Mouse (Mus musculus) liver (tissue): Measurements from ENCODE around the gene Gria4.
A peak's percentile ranks its signal among the peaks of the same experiment; 100 is the strongest.
"Not testable (repeated sequence)": the region's sequence is repeated elsewhere in the genome, so short reads cannot be mapped to it uniquely, and the experiment has no call there.

Source experiments
- DNase-seq: peaks from one replicate; pipeline ENCODE4 v3.0.0-alpha.2; 2020; ENCODE audit warnings: mixed read lengths

Gene Gria4

DNA sequence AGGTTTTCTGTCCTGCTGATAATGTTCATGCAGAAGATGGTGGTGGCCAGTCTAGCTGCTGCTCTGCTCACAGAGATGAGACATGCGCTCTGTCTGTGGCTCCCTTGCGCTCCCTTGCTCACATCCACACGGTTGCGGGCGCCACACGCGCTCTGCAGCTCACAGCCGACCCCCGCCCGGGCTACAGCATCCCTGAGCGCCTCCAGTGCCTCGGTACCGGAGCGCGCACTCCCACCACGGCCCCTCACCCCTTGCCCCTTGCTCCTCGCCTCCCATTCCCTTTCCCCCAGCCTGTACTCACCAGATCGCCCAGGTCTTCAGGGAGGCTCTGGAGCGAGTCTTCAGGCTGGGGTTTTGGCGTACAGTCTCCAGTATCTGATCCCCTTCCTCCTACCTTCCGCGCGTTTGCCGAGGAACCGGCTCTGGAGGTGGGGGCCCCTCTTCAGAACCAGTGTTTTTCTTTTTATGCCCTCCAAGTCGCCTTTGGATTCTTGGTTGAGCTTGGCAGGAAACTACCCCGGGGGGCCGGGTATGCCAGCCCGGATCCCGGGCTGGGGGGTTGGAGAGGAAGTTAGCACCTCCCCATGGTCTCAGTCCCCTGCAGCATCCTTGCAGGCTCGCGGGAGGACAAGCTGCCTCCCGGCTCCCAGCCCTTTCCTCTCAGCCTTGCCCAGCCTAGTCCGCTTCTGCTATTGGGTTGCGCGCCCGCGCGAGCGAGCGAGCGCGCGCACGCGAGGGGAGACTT, at the start of gene Gria4:
Gene Gria4, minus strand, starts transcription at position 691 of the 745 bp plus-strand sequence.
- peak; percentile 29 for DNase-seq

DNA sequence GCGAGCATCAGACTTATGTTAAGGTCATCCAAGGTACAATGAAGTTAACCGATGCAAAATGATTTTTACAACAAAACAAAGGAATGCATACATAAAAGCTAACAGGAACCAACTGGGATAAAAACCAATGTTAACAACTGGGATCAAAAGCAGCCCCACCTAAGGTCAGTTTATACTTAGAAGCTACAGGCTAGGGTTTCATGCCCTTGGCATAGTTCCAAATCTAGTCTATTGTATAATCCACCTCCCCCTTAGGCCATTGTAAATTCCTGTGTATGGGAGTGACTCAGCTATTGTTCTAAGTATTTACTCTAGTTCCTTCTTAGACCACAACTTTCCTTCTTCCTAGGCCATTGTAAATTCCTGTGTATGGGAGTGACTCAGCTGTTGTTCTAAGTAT, 14.9 kb upstream of the Gria4 start:
- not testable (repeated sequence) for DNase-seq

DNA sequence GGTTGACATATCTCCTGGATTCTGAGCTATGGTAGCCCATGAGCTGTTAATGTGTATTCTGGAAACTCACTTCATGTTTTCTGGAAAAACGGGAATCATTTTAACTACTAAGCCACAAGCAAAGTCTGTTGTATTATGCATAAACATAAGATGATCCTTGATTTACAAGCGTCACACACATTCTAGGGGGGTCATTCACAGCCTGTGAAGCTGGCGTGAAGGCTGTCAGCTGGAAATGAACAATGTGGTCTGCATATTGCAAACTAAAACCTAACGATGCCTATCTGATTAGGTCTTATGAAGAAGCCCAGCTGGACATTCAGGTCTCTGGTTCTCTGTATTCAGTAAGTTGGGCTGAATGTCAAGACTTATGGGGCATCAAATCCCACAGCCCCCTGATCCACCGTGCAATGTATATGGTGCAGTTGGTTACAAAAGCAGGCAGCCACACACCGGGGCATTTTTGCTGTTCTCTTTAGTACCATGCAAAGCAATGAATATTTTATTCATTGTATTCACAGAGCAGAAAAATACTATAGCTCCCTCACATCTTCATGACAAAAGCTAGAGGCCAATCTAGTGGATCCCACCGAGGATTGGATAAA, 7.2 kb upstream of the Gria4 start:
- DNase-seq: no peak

DNA sequence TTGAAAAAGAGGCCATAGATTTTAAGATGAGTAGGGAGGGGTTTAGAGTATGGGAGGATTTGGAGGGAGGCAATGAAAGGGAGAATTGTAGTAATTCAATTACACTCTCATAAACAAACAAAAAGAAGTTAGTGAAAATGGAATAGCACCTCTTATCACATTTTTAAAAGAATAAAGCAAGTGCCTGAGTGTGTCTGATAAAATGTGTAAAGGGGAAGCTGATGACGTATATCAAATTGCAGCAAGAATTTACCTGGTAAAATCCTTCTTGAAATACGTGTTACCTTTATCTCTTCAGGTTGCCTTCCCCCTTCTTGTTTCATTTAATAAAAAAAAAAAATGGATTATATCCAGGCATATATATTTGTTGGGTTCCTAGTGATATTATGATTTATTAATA, 1.4 kb upstream of the Gria4 start:
- no peak for DNase-seq

DNA sequence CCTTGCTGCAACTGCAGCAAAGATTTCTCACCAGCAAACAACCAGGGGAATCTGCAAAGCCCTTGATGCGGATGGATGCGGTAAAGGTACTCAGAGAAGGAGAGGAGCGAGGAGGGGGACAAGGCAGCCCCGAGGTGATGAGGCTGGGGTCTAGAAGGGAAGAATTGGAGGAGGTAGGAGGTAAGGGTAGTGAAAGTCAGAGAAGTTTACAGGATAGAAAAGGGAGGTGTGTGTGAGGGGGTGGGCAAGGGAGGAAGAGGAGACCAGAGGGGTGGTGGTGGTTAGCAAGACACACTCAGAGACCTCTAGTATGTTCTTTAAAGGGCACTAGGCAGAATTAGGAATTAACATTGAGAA, 233 bp upstream of the Gria4 start:
- no peak for DNase-seq

DNA sequence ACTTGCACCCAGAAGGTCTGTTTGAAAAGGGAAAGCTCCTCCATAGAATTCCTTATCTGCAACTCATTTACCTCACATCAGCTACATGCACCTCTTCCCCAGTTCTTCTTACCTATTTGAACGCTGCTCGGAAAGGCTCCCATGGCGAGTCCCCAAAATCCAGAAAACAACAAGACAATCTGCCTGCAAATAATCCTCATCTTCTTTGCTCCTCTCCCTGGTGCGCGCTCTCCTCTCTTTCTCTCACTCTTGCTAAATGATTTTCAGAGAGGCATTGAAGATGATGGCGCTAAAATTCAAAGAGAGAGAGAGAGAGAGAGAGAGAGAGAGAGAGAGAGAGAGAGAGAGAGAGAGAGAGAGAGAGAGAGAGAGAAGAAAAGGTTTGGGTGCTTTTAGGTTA, 959 bp downstream of the Gria4 start:
- DNase-seq: no peak

DNA sequence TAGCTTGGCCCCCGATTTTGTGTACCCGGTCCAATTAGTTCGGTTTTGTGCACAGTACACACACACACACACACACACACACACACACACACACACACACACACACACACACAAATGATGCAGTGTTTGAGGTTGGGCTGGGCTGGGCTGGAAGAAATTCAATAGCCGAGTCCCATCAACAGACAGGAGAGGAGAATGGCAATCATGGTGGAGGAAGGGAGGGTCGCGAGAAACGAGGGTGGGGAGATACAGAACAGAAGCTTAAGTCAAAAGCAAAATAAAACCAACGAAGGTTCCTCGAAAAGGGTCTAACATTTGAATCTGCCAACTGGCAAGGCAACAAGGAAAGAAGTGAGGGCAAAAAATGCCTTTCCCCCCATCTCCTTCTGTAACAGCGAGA, 1.6 kb downstream of the Gria4 start:
- no peak for DNase-seq

DNA sequence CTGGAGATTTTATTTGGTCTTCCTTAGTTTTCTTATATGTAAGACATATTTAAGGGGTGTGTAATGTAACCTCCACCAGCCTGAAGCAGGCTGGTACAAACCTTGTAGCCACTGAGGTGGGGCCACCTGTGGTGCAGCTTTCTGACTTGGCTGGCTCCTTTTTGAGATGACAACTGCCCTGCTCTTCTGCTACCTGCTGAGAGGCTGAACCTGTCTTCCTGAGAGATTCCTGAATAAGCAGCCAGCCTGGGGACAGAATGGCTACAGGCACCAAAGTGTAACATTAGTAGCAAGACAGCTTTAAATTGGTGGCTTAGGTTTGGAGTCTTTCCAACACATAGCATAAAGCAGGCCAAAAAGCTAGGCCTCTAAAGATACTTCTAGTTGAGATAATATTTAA, 46.6 kb downstream of the Gria4 start:
- DNase-seq: not testable (repeated sequence)

DNA sequence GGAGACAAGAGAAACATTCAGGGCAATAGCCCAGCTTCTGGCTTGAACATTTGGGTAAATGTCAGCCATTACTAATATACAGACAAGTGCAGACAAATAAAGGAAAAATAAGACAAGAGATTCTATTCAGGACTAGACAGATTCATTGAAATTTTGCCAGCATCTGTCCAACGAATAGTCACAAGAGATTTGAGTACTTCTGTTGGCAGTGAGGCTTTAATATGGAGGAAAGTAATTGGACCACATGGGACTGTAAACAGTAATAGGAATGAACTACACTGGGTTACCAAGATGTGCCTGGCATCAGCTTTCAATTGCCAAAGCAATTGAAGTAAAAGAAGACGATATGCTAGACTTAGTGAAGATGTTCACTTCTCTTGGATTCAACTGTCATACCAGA, 81.9 kb downstream of the Gria4 start:
- no peak for DNase-seq

DNA sequence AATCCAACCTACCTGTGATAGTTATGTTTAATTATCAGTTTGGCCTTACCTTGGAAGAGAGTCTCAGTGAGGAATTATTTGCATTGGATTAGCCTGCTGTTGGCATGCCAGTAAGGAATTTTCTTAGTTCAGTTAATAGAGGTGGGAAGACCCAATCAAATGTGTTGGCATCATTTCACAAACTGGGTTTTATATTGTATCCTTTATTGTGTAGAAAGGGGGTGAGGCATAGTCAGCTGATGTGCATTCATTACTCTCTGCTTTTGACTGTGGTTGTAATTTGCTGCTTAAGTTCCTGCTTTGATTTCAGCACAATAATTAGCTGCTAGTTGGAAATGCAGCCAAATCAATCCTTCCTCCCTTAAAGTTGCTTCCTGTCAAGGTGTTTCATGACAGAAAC, 83.7 kb downstream of the Gria4 start:
- DNase-seq: no peak

DNA sequence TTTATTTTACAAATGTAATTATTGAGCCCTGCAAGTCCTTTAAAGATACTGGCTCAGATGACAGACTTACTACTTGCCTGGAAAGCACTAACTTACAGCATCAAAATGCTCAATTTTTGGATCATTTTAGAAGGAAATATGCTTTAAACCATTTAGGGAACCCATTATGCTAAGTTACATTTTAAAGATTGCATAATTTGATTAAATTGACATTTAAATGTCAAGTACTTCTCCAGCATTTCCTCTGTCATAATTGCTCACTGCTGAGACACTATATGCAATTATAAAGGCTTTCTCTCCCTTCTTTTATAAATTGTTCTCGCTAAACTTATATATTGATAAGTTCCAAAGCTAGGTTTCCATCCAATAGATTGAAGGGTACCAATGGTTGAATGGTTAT, 108.9 kb downstream of the Gria4 start:
- DNase-seq: no peak

DNA sequence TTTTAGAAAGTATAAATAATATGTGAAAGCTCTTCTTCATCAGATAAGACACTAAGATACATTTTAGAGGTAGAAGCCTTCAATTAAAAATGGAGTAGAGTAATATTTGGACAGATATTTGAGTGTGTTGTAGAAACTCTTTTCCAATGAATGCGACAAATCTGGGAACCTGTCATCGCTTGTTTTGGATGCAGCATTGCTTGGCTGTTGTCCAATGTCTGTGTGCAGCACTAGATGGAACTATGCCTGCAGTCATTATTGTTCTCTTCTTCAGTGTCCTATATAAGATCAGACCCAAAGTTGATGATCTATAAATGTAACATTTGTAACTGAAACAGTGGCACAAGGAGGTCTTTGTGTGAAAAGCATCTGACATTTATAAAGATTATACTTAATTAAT, 115.8 kb downstream of the Gria4 start:
- DNase-seq: no peak

DNA sequence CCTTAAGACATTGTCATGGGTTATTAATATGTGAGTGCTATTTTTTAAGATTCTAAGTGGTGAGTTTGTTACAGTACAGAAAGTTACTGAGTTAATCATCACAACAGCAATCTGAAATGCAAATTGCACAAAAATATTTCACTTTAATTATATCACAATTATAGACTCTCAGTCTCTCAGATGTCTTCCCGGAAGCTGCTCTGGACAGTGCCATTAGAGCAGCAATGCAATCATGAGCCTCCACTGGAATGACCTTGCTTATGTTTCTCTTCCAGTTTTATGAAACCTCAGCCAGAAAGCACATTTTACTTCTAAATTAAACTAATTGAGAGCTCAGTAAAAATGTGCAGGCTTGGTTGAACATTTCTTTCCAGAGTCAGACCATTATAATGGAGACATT, 116.9 kb downstream of the Gria4 start:
- no peak for DNase-seq

DNA sequence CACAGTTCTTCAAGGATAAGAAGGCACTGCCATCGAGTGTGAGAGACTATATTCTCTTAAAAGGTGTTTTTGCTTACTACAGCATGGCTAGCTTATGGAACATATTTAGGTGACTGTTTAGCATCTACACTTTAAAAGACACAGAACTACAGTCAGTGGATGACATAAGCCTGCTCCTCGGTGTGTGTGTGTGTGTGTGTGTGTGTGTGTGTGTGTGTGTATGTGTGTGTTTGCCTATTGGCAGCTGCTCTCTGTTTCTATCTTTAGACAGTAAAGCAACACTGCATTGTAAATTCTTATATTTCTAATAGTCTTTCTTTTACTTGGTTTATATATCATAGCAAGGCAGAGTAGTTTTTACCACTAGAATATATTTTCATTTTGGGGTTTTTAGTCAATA, 130.3 kb downstream of the Gria4 start:
- DNase-seq: no peak

DNA sequence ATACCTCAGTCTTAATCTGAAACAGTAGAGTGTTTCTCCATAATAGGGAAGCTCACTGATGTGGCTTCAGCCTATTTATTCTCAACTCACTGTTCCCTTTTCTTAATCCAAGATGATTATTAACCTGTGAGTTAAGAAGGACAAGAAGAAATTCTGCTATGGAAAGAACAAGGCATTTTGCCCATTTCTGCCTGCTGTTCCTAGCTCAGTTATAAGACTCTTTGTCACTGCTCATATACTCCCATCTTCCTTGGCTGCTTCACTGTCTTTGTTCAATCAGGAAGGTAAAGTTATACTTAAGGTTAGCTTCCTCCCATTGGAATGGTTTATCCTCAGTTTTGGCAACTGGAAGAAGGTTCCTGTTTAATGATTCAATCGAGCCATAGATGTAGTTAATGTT, 133.6 kb downstream of the Gria4 start:
- DNase-seq: no peak

DNA sequence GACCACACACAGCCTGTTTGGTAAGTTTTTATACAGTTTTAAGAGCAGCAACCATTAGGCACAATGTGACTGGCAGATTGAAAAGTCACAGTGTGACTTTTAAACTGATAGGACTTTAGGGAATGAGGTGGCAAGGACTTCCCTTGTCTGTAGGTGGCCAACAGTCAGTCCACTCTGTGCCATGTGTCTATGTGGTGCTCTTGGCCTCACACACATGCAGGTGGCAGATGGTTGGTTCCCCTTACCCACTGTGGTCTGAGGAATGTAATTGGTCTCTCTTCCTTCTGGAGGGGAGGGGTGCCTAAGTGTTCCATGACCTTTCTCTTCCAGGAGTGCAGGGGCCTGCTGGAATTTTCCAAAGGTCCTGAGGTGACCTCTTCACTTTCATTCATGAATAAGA, 137.1 kb downstream of the Gria4 start:
- no peak for DNase-seq

DNA sequence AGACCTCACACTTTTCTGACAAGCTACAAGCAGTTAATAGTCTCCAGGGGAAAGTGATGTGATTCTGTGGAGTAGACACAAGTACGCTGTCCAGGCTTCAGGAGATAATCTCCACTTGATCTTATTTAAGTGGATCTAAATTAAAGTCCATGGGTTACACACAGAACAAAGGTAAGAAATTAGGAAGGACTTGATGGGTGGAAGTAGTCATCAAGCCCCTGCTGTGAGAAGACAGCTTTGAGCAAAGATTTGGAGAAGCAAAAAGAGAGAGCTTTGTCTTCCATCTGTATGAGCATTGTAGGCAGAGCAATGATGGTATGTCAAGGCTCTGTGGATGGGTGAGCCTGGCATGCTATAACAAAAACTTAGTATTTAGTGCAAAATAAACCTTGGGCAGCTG, 141.7 kb downstream of the Gria4 start:
- DNase-seq: no peak

DNA sequence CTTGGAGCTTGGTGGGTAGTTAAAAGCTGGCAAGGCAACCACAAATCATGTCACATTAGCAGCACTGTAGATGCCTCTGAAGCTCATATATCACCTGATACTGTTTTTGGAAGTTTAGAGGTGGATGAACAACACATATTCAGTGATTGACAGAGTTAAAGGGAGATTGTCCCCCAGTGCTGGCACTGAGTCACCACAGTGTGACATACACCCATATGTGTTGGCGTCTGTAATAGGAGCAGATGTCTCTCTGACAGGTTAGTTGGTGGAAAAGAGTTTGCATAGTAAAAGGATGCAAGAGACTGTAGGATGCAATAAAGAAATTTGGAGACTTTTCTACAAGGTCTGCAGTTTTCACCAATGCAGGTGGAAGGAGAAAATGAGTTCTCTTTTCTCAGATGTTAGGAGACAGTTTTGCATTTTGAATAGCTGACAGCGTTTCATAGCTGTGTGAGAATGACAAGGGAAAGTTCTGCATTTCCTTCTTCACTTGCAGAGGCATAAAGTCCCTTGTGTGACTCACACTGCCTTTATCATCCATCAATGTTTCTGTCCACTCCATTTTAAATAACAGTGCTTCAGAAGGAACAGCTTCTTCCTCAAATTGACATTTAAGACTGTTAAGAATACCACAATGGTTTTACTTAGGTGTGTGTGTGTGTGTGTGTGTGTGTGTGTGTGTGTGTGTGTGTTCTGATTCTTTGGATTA, 156.7 kb downstream of the Gria4 start:
- DNase-seq: no peak

DNA sequence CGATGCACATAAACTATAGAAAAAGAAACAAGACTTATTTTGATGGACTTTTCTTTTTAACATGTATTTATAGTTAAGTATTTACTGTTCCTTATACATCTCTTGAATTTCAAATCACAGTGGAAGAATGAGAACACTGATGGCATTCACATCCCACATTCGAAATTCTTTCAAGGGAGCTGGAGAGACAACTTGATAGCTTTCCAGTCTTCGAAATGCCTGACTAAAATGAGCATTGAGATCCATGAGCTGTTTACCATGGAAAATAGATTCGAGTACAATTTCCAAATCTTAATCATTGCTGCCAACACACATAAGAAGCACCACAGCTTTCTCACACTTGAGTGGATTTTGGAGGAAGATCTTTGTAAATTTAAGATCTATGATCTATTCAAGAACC, 164.1 kb downstream of the Gria4 start:
- no peak for DNase-seq

DNA sequence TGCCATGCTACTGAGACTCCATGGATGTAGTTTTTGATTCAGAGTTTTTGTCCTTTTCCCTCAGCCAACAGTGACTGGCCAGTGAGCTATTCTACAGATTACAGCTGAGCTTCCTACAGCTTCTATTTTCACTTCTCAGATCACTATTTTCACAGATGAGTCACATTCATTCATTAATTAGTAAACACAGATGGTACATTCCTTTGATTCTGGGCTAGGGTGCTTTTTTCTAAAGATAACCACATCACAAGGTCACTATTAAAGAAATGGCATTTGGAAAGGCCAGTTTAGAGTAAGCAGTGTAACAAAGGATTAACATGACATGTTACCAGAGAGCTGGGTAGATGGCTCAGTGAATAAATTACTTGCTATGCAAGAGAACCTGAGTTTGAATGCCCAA, 180.7 kb downstream of the Gria4 start:
- no peak for DNase-seq

DNA sequence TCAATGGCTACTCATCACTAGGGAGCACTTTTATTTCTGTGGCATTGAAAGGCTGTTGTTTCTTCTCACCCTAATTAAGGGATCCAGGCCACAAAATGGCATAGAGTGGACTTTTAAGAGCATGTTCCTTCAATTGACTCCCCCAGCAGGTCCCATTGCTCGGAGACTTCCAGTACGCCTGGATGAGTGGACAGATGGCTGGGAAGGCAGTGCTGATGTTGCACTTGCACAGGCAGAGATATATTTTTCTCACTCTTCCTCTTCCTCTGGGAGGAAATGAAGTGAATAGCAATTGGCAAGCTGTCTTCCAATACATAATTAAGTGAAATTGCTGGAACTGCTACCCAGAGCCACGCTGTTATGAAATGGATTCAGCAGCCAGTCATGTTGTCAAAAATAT, 190.7 kb downstream of the Gria4 start:
- DNase-seq: no peak

DNA sequence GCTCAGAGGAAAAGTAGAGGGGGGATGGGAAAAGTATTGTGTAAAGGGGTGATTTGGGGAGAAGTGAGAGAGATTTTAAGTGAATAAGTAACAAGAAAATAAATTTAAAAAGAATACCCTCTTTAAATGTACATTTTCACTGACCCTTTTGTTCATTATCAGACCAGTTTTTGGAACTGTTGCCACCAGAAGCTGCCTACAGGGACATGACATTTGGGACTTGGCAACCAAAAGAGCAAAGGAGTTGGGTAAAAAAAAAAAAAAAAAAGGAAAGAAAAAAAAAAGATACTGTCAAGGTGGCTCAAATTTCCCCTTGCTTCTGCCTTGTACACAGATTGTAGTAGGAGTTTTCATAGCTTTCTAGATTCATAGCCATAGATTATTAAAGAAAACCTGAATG, 191.8 kb downstream of the Gria4 start:
- no peak for DNase-seq

DNA sequence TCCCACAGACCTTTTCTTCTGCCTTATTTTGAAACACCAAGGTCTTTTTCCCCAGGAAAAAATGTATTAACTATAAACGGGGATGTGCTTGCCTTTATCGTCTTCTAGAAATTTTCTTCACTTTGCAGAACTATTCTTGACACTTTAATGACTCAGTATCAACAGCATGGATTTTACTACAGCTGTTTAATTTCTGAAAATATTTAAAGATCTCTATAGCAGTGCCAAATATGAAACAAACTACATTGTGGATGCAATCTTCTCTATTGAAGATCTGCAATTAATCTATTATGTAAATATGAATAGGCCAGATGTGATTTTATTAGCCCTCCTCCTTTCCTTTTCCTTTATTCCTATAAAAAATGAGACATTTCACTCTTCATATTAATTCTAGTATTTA, 194.2 kb downstream of the Gria4 start:
- no peak for DNase-seq

DNA sequence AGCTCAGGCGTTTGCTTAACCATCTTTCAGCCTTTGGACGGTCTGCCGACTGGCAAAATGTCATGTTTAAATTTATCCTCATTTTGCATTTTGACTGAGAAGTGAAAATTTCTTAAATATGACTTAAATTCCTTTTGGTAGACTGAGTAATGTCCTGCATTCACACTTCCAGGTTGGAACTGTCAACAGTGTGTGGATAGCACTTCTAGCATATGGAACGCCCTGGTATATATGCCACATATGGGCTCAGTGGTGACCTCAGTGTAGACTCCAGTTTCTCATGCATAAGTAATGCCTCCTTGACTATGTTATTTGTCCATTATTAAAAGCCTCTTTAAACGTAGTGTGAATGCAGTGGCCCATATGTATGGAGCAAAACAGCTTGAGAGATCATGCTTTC, 222.4 kb downstream of the Gria4 start:
- no peak for DNase-seq
